Mouse (Mus musculus): Measurements from ENCODE around the gene Qprt. TPM values are rescaled to one million over a fixed set of nuclear protein-coding genes. Genes with fewer than 3 reads are reported as not detected.

The Qprt gene
- polyA plus RNA-seq, 1 experiment from 2014 or later: 3.3 TPM

DNA sequence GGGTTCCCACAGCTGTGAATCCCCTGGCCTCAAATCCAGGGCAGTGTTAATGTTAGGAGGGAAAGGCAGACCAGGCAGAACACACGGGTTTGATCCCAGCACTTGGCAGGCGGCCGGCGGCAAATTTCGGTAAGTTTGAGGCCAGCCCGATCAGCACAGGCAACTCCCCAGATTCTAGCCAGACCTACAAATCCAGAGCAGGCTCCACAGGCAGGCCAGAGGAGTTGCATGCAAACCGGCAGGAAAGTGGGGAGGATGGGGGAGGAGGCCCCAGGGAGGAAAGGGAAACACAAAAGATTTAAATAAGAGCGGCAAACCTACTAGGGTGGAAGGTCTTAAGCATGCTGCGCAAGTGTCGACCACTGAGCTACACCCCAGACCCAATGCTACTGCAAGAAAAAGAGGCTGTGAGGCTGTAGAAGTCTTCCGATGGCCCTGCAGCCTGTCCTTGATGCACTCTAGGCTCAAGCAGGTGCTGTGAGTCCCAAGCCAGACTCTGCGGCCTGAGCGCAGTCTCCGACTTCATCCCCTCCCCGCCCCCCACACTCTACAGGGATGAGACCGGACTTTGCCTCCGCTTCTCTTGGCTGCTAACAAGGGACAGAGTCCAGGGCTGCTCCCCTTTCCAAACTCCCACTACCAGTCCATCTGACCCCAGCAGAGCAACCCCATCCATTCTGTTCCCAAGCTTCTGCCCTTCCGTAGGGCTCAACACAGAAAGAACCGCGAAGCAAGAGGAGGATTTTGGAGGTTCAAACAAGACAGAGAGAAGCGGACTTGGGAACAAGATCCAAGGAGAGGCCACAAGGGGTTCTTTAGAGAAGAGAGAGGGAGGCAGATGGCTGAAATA lies 740 bp downstream of the Qprt start:
- H3K36me3 ChIP-seq: no peaks in the 10 kb centered on the region
- no peak overlapping the region; the same call in 1 of the 2 replicates for H3K4me2 ChIP-seq (replicated peaks)
- 0 out of 2 replicates have a peak overlapping the region, but pooled peaks have one; percentile 2 for H3K4me3 ChIP-seq (replicated peaks)
- H3K9me3 ChIP-seq (replicated peaks): peaks cover 5% of the 10 kb centered on the region; the same call in 1 of the 2 replicates
- H3K27me3 ChIP-seq: peaks cover 27% of the 10 kb centered on the region
- H3K9ac ChIP-seq: no peak overlapping the region
- H3K27ac ChIP-seq (replicated peaks): no peak overlapping the region
- peaks cover 12% of the 10 kb centered on the region; the same call in 1 of the 2 replicates for H3K4me1 ChIP-seq
- 14% methylated on average over 21 of the region's 21 CpGs for WGBS
- 0 out of 2 replicates have a peak, but pooled peaks have one; percentile 40 for ATAC-seq (ENCODE audit: insufficient number of reproducible peaks, low FRiP score, low TSS enrichment, low read depth)

GRCm38 (mm10) chr7:127118671-127119445 lies 3.2 kb downstream of the Qprt start:
- Histone ChIP-seq H3K9ac (no peak overlapping the region), H3K36me3 (no peaks in the 10 kb centered on the region), H3K4me2 (replicated peaks) (no peak overlapping the region), H3K4me3 (replicated peaks) (no peak overlapping the region), H3K27ac (replicated peaks) (no peak overlapping the region), H3K4me1 (peaks cover 12% of the 10 kb centered on the region; the same call in 1 of the 2 replicates), H3K27me3 (peaks cover 27% of the 10 kb centered on the region), H3K9me3 (replicated peaks) (no peaks in the 10 kb centered on the region)
- 55% methylated on average over 14 of the region's 14 CpGs for WGBS
- ATAC-seq (ENCODE audit: insufficient number of reproducible peaks, low FRiP score, low TSS enrichment, low read depth): no peak

DNA sequence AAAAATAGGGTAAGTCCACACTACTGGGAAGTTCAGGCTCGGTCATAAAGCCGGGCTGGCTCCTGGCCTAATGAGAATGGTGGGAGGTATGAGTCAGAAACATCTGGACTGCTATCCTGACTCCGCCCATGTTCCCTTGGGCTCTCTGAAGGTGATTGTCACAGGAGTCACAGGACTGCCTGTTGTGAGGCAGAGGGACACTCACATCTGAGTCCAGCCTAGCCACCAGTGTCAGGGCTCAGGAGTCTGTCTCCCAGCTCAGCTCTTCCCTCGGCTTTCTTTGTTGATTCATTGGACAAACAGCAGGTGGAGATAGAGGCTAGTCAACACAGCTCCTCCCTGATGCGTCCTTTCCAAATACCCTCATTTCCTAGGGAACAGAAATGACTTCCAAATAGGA lies 4.1 kb downstream of the Qprt start:
- H3K9ac ChIP-seq: no peak overlapping the region
- no peak overlapping the region for H3K27ac ChIP-seq (replicated peaks)
- no peak overlapping the region for H3K4me3 ChIP-seq (replicated peaks)
- H3K9me3 ChIP-seq (replicated peaks): no peaks in the 10 kb centered on the region
- WGBS: 29% methylated on average over 5 of the region's 5 CpGs
- H3K4me2 ChIP-seq (replicated peaks): no peak overlapping the region
- H3K4me1 ChIP-seq: peaks cover 19% of the 10 kb centered on the region
- no peaks in the 10 kb centered on the region for H3K36me3 ChIP-seq
- no peak for ATAC-seq (ENCODE audit: insufficient number of reproducible peaks, low FRiP score, low TSS enrichment, low read depth)
- H3K27me3 ChIP-seq: peaks cover 24% of the 10 kb centered on the region

- H3K4me3 ChIP-seq (replicated peaks): no peak overlapping the region
- ATAC-seq (ENCODE audit: insufficient number of reproducible peaks, low FRiP score, low TSS enrichment, low read depth): no peak
- peaks cover 16% of the 10 kb centered on the region for H3K4me1 ChIP-seq
- 41% methylated on average over 11 of the region's 11 CpGs for WGBS
- H3K4me2 ChIP-seq (replicated peaks): no peak overlapping the region
- no peaks in the 10 kb centered on the region for H3K9me3 ChIP-seq (replicated peaks)
- no peaks in the 10 kb centered on the region for H3K36me3 ChIP-seq
- no peak overlapping the region for H3K27ac ChIP-seq (replicated peaks)
- H3K9ac ChIP-seq: no peak overlapping the region
- H3K27me3 ChIP-seq: peaks cover 11% of the 10 kb centered on the region
These were observed 5.6 kb downstream of the Qprt start for GRCm38 (mm10) chr7:127116331-127116935.

DNA sequence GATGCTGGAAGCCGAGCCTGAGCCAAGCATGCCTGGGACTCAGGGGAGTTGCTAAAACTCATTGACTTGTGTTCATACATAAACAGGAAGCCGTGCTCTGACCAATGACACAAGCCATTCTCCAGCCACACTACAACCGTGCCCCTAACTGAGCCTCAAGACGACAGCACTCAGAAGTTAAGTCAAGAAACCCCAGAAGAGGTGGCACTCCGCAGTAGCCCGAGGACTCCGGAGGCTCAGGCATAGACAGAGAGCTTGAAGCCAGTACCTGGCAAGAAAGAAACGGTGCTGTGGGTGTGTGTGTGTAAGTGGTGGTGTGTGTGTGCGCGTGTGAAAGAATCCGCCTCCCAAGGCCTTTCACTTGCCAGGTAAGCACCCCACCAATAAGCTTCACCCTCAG lies 7.1 kb downstream of the Qprt start:
- H3K36me3 ChIP-seq: no peaks in the 10 kb centered on the region
- H3K27me3 ChIP-seq: 0 out of 2 replicates have a peak, but pooled peaks cover under 1% of the 10 kb centered on the region
- H3K9me3 ChIP-seq (replicated peaks): no peaks in the 10 kb centered on the region
- H3K4me2 ChIP-seq (replicated peaks): no peak overlapping the region
- WGBS: 72% methylated on average over 11 of the region's 11 CpGs
- no peak overlapping the region for H3K9ac ChIP-seq
- no peak overlapping the region for H3K4me3 ChIP-seq (replicated peaks)
- peaks cover 10% of the 10 kb centered on the region for H3K4me1 ChIP-seq
- ATAC-seq (ENCODE audit: insufficient number of reproducible peaks, low FRiP score, low TSS enrichment, low read depth): no peak
- H3K27ac ChIP-seq (replicated peaks): no peak overlapping the region

DNA sequence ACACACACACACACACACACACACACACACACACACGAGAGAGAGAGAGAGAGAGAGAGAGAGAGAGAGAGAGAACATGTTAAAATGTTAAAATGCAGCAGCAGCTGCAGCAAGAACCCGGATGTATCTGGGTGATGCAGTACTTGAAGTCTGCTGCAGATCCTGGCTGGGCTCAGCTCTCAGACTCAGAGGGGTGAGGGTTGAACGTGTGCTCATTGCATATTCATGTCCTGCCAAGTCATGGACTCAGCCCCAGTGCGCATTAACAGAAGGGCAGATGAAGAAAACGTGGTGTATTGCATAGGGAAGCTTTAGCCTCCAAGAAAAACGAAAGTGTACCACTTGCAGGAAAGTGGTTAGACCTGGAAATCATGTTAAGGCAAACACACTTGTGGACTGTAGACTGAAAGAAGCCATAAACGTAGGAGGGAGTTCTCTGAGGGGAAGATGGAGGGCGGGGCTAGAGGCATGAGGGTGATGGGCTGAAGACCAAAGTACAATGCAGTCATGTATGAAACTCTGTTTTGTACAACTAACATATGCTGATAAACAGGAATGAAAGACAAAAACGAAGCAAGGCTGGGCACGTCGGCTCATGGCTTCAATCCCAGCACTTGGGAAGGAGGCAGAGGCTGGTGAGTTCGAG lies 8.3 kb downstream of the Qprt start:
- Histone ChIP-seq H3K4me2 (replicated peaks) (no peak overlapping the region), H3K4me3 (replicated peaks) (no peak overlapping the region), H3K4me1 (peaks cover 10% of the 10 kb centered on the region), H3K9me3 (replicated peaks) (no peaks in the 10 kb centered on the region), H3K27ac (replicated peaks) (peak overlapping the region; percentile 55; the same call in 1 of the 2 replicates), H3K36me3 (no peaks in the 10 kb centered on the region), H3K9ac (no peak overlapping the region), H3K27me3 (no peaks in the 10 kb centered on the region)
- ATAC-seq (ENCODE audit: insufficient number of reproducible peaks, low FRiP score, low TSS enrichment, low read depth): no peak
- WGBS: 47% methylated on average over 12 of the region's 12 CpGs

- H3K36me3 ChIP-seq: no peaks in the 10 kb centered on the region
- H3K4me2 ChIP-seq (replicated peaks): no peak overlapping the region
- peaks cover 10% of the 10 kb centered on the region for H3K4me1 ChIP-seq
- H3K9ac ChIP-seq: no peak overlapping the region
- no peaks in the 10 kb centered on the region for H3K27me3 ChIP-seq
- no peak for ATAC-seq (ENCODE audit: insufficient number of reproducible peaks, low FRiP score, low TSS enrichment, low read depth)
- no peaks in the 10 kb centered on the region for H3K9me3 ChIP-seq (replicated peaks)
- 34% methylated on average over 9 of the region's 9 CpGs for WGBS
- no peak overlapping the region for H3K27ac ChIP-seq (replicated peaks)
- no peak overlapping the region for H3K4me3 ChIP-seq (replicated peaks)
These were observed 9.0 kb downstream of the Qprt start for GRCm38 (mm10) chr7:127112921-127113597.

GRCm38 (mm10) chr7:127112251-127112841 lies 9.7 kb downstream of the Qprt start:
- Histone ChIP-seq H3K4me2 (replicated peaks) (no peak overlapping the region), H3K27me3 (no peaks in the 10 kb centered on the region), H3K36me3 (no peaks in the 10 kb centered on the region), H3K4me3 (replicated peaks) (no peak overlapping the region), H3K9ac (no peak overlapping the region), H3K4me1 (peaks cover 10% of the 10 kb centered on the region), H3K27ac (replicated peaks) (no peak overlapping the region), H3K9me3 (replicated peaks) (no peaks in the 10 kb centered on the region)
- 73% methylated on average over 12 of the region's 12 CpGs for WGBS
- no peak for ATAC-seq (ENCODE audit: insufficient number of reproducible peaks, low FRiP score, low TSS enrichment, low read depth)

GRCm38 (mm10) chr7:127111461-127111860 lies 10.6 kb downstream of the Qprt start:
- Histone ChIP-seq H3K4me3 (replicated peaks) (no peak overlapping the region), H3K9me3 (replicated peaks) (no peaks in the 10 kb centered on the region), H3K4me2 (replicated peaks) (no peak overlapping the region), H3K4me1 (peaks cover 9% of the 10 kb centered on the region), H3K36me3 (no peaks in the 10 kb centered on the region), H3K27me3 (no peaks in the 10 kb centered on the region), H3K27ac (replicated peaks) (no peak overlapping the region), H3K9ac (no peak overlapping the region)
- 48% methylated on average over 6 of the region's 6 CpGs for WGBS
- no peak for ATAC-seq (ENCODE audit: insufficient number of reproducible peaks, low FRiP score, low TSS enrichment, low read depth)

Measured in embryonic facial prominence, embryonic 15.5 days (tissue).